Mouse (Mus musculus) neutrophil, adult 5-6 weeks (primary cell): Measurements from ENCODE around the gene Lrr1. TPM values are rescaled to one million over a fixed set of nuclear protein-coding genes. Genes with fewer than 3 reads are reported as not detected.

Experiments
- ATAC-seq: fragments of 151-379, 151-347 bp; 2 replicates; pipeline ENCODE4 v1.8.0; 2017; ENCODE audit warnings: mild to moderate bottlenecking, moderate TSS enrichment; ENCODE audit not compliant: insufficient number of reproducible peaks, poor library complexity, low FRiP score, severe bottlenecking; ENCODE audit errors: extremely low read depth
- total RNA-seq: library from RNA; stranded (forward); fragments of 200-1000 nt; gene quantifications from 2 replicates; pipeline ENCODE4 v1.2.3, GENCODE M21; 2017

The Lrr1 gene
- total RNA-seq = not detected in 2 replicates

DNA sequence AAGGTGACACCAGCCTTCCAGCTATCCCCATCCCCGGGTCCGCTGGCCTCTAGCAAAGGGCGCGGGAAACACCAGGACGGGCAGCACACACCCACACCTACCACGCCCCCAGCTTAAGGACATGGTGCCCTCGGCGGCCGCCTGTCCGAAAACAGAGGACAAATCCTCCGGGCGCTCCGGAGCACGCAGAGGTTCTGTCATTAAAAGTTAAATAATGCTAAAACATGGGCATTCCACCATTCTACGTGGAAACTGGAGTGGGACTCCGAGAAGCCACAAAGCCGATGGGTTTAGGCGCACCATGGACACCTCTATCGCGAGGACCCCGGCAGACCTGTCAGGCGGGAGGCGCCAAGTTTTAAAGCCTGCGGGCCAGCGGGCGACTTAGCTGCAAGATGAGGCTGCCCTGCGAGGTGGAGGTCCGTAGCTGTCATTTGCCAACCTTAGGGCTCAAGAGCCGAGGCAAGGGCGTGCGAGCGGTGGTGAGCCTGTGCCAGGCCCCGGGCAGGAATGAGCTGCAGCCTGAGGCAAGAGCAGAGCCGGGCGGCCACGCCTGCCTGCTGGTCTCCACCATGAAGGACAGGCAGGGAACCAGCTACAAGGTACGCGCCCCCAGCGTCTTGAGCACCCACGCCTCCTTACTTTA is at the start of gene Lrr1:
Gene Lrr1 (plus strand): TSS at position 354 of the 646 bp plus-strand sequence.
- peak; percentile 95 for ATAC-seq

- ATAC-seq = no peak
These were observed 48.7 kb upstream of the Lrr1 start for GRCm38 (mm10) chr12:69119908-69120307.

DNA sequence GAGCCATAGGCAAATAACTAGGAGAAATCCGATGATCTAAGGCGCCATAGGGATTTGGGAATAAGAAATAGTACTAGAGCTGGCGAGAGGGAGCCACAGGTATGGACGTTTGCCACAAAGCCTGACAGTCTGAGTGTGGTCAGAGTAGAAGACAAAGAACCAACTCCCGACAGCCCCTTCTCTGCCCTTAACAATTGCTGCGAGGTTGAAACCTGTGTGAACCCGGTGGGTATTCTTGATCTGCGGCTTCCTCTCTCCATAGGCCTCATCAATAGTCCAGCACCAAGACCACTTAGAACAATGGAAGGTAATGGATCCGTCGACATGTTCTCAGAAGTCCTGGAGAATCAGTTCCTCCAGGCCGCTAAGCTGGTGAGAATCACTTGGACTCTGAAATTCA is 45.8 kb upstream of the Lrr1 start:
- peak; percentile 58 for ATAC-seq

- no peak for ATAC-seq
These were observed 43.5 kb upstream of the Lrr1 start for GRCm38 (mm10) chr12:69125066-69125465.

GRCm38 (mm10) chr12:69127170-69127569 is 41.4 kb upstream of the Lrr1 start:
- 0 out of 2 replicates have a peak, but pooled peaks have one; percentile 51 for ATAC-seq

GRCm38 (mm10) chr12:69127626-69128025 is 41.0 kb upstream of the Lrr1 start:
- ATAC-seq = no peak

- no peak for ATAC-seq
These were observed 38.8 kb upstream of the Lrr1 start for GRCm38 (mm10) chr12:69129634-69130310.

DNA sequence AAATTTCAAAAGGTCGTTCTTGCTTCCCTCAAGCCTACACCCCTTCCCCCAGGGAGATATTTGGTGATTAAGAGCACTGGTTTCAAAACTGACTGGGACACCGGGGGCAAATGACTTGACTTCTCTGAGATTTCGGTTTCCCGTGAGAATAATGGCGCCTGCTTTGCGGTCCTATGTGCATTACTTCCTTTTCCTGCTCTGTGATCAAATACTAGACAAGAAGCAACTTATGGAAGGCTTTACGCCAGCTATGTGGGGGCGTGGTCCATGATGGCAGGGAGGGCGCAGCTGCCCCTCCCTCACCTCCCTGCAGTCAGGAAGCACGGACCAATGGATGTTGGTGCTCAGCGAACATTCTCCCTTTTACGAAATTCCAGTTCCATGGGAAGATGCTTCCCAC is 38.1 kb upstream of the Lrr1 start:
- ATAC-seq = no peak

DNA sequence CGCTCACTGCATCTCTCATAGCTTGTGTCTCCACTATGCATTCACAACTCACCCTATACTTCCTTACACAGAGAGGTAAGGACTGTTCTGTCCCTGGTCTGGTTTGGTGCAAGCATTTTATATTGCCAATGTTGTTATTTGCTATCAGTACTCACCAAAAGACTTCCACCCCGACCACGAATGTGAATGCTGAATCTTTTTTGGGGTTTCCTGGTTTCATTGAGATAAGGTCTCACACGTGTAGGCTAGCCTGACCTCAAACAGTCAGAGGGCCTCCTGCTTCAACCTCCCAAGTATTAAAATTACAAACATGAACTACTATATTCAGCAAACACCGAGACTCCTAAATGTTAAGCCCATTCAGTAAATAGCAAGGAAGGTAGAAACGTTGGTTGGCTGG is 37.3 kb upstream of the Lrr1 start:
- ATAC-seq = no peak

- ATAC-seq = no peak
These were observed 36.6 kb upstream of the Lrr1 start for GRCm38 (mm10) chr12:69131981-69132380.

DNA sequence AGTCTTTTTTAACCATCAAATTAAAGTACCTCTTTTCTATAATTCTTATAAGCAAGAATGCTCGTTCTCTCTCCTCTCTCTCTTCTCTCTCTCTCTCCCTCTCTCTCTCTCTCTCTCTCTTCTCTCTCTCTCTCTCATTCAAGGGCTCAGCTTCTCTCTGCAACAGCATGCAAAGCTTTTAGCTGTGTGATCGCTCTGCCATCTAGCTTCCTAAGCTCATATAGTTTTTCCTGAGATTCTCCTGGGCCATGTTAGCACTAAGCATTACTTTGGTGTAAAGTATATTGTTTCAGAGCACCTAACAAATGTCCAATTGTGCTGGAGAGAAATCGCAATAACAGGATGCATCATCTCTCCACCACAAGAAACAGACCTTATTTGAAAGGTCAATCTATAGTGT is 29.4 kb upstream of the Lrr1 start:
- ATAC-seq = no peak

DNA sequence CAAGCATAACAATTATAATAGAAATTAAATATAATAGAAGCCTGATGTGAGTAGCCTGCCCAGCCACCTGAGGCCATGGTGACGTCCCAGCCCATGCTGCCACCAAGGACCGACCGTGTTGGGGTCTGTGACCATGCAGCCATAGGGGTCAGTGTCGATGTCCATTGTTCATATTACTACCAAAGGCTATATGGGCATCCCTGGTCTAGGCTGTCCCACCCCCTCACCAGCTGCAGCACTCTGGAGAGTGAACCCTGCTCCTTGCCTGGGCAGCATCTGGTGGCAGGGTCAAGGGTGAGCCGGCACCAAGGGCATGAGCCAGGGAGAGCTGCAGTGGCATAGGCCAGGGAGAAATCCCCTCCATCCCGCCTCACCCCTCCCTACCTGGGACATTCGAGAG is 28.8 kb upstream of the Lrr1 start:
- no peak for ATAC-seq

- no peak for ATAC-seq
These were observed 25.2 kb upstream of the Lrr1 start for GRCm38 (mm10) chr12:69143460-69143859.

DNA sequence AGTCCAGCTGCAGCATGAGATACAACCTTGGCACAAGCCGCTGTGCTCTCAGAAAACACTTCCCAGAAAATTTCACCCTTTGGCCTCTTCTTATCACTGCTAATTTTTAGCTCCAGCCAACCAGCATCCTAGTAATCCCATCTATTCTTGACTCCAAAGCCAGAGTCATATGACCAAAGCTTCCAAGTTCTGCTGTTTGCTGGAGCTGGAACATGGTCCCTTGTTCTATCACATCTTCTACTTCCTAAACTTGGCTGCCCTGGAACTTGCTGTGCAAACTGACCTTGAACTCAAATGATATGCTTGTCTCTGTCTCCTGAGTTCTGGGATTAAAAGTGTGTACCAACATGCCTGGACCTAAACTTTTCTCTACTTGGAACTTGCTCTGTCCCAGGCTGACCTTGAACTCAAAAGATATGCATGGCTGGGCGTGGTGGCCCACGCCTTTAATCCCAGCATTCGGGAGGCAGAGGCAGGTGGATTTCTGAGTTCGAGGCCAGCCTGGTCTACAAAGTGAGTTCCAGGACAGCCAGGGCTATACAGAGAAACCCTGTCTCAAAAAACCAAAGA is 21.4 kb upstream of the Lrr1 start:
- no peak for ATAC-seq

DNA sequence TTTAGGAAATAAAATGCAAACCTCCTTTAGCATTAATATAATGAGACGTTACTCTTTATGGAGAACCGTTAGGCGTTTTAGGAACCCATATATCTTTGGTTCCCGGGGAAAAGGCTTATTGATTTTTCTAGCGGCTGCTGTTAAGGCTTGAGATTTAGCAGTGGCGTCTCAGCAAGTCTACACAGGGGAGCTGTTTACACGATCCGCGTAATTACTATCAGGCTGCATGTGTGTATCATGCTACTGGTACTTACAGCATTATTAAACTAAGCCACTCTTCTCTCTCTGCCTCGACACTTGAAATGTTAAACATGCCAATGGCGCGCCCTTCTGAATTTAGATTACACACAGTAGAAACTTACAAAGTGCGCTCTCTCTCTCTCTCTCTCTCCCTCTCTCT is 18.6 kb upstream of the Lrr1 start:
- ATAC-seq = no peak

GRCm38 (mm10) chr12:69155923-69156322 is 12.7 kb upstream of the Lrr1 start:
- no peak for ATAC-seq

- ATAC-seq = no peak
These were observed 12.2 kb upstream of the Lrr1 start for GRCm38 (mm10) chr12:69156436-69156835.

GRCm38 (mm10) chr12:69157107-69157506 is 11.5 kb upstream of the Lrr1 start:
- ATAC-seq = no peak

DNA sequence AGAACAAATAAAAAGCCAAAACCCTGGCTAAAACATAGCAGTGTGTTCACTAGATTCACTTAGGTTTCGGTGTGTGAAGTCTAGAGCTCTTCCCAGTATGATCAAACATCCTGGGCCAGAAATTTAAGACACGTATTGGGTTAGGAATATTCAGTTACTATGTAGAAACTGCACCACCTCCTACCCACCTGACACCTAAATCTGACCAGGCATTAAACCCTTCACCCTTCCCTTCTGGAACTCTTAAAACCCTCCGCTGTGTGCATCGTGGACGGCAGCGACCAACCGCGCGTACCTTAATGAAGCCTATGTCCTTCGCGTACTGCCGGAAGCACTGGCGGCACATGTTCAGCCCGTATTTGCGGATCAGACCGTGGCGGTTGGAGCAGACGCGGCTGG is 10.2 kb upstream of the Lrr1 start:
- no peak for ATAC-seq

GRCm38 (mm10) chr12:69158765-69159577 is 9.6 kb upstream of the Lrr1 start, which contains the start of gene Rps29:
TSS of gene Rps29 (minus strand) at chr12:69159186.
- ATAC-seq = peak; percentile 97
